Mouse (Mus musculus): Measurements from ENCODE around the gene Rftn2. TPM values are rescaled to one million over a fixed set of nuclear protein-coding genes. Genes with fewer than 3 reads are reported as not detected.
"Not testable (repeated sequence)": the region's sequence is repeated elsewhere in the genome, so short reads cannot be mapped to it uniquely, and the experiment has no call there.

The Rftn2 gene
- polyA plus RNA-seq, 1 experiment from 2014 or later: 12.2 TPM

- WGBS: 73% methylated on average over 10 of the region's 10 CpGs
- H3K27ac ChIP-seq (ENCODE audit: low read depth, low read length): peak overlapping the region; percentile 97
Measured at GRCm38 (mm10) chr1:55130190-55130916, 96.2 kb downstream of the Rftn2 start.

DNA sequence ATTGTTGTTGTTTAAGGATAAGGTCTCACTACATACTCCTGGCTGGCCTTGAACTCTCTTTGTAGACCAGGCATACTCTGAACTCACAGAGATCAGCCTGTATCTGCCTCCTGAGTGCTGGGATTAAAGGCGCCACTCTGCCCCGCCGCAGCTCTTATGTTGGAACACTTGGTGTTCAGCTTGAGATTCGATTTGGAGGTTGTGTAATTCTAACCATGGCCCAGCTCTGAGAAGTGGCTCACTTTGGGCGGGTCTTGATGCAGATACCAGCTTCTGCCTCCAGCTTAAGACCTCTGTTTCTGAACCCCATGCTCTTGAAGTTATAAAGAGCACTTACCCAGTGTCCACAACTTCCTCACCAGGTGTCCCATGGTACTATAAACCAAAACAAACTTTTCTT, 96.9 kb downstream of the Rftn2 start:
- 90% methylated on average over 5 of the region's 5 CpGs for whole genome bisulfite sequencing
- no peak for ATAC-seq
- Histone ChIP-seq H3K36me3 (ENCODE audit: control insufficient read depth, insufficient read depth, low read length) (no peaks in the 10 kb centered on the region), H3K4me2 (ENCODE audit: low read length) (no peak overlapping the region), H3K4me1 (ENCODE audit: control insufficient read depth, insufficient read depth, low read length) (peaks cover 13% of the 10 kb centered on the region), H3K27ac (ENCODE audit: low read depth, low read length) (no peak overlapping the region), H3K9me3 (replicated peaks; ENCODE audit: control insufficient read depth, low read length) (no peaks in the 10 kb centered on the region), H3K4me3 (ENCODE audit: low read depth, low read length) (no peak overlapping the region), H3K9ac (ENCODE audit: low read length) (no peak overlapping the region), H3K27me3 (replicated peaks; ENCODE audit: control insufficient read depth, insufficient read depth, low read length) (no peaks in the 10 kb centered on the region)
- no peak for DNase-seq (ENCODE audit: low spot score)

More at GRCm38 (mm10) chr1:55130190-55130916, 96.2 kb downstream of the Rftn2 start:
- DNase-seq (ENCODE audit: low spot score) (no peak), ATAC-seq (no peak)
- peak overlapping the region; percentile 93 for H3K4me3 ChIP-seq (ENCODE audit: low read depth, low read length)
- no peaks in the 10 kb centered on the region for H3K27me3 ChIP-seq (replicated peaks; ENCODE audit: control insufficient read depth, insufficient read depth, low read length)
- peak overlapping the region; percentile 76 for H3K4me2 ChIP-seq (ENCODE audit: low read length)
- H3K9ac ChIP-seq (ENCODE audit: low read length): peak overlapping the region; percentile 99
- H3K4me1 ChIP-seq (ENCODE audit: control insufficient read depth, insufficient read depth, low read length): peaks cover 13% of the 10 kb centered on the region
- H3K36me3 ChIP-seq (ENCODE audit: control insufficient read depth, insufficient read depth, low read length): no peaks in the 10 kb centered on the region
- H3K9me3 ChIP-seq (replicated peaks; ENCODE audit: control insufficient read depth, low read length): no peaks in the 10 kb centered on the region

DNA sequence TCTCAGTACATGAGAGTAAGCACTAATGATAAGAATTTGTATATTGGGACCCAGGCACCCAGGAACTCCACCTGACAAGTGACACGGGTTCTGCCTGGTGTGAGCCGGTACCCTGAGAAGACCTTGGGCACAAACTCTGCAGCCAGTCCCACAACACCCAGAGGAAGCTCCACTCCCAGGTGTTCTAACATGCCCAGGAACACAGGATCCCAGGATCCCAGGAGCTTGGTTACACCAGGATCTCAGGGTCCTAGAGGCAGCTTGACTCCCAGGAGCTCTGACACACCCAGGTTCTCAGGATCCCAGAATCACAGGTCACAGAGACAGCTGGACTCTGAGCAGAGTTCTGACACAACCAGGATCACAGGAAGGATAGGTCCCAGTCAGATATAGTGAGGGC, 102.4 kb downstream of the Rftn2 start:
- not testable (repeated sequence) for H3K4me1 ChIP-seq (ENCODE audit: control insufficient read depth, insufficient read depth, low read length); DNase-seq (ENCODE audit: low spot score); H3K36me3 ChIP-seq (ENCODE audit: control insufficient read depth, insufficient read depth, low read length); H3K4me2 ChIP-seq (ENCODE audit: low read length); H3K9ac ChIP-seq (ENCODE audit: low read length); H3K27ac ChIP-seq (ENCODE audit: low read depth, low read length); ATAC-seq; H3K9me3 ChIP-seq (replicated peaks; ENCODE audit: control insufficient read depth, low read length); H3K27me3 ChIP-seq (replicated peaks; ENCODE audit: control insufficient read depth, insufficient read depth, low read length); H3K4me3 ChIP-seq (ENCODE audit: low read depth, low read length)
- WGBS: 98% methylated on average over 2 of the region's 2 CpGs

- WGBS: 88% methylated on average over 2 of the region's 2 CpGs
Measured at GRCm38 (mm10) chr1:55123561-55123960, 103.0 kb downstream of the Rftn2 start.

DNA sequence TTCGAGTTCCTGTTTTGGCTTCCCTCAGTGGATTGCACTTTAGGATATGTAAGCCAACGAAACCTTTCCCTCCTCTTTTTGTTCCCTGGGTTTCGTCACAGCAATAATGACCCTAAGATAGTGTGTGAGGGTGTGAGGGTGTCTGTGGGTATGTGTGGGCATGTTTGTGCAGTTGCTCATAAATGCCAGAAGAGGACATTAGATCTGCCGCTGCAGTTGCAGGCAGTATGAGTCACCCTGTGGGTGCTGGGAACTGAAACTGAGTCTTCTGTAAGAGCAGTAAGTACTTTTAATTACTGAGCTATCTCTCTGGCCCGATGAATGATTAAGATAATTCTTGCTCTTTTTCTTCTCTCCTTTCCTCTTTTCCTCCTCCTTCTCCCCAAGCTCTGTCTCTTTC, 103.5 kb downstream of the Rftn2 start:
- Histone ChIP-seq H3K4me1 (ENCODE audit: control insufficient read depth, insufficient read depth, low read length) (no peaks in the 10 kb centered on the region), H3K4me3 (ENCODE audit: low read depth, low read length) (no peak overlapping the region), H3K9me3 (replicated peaks; ENCODE audit: control insufficient read depth, low read length) (no peaks in the 10 kb centered on the region), H3K9ac (ENCODE audit: low read length) (no peak overlapping the region), H3K4me2 (ENCODE audit: low read length) (no peak overlapping the region), H3K36me3 (ENCODE audit: control insufficient read depth, insufficient read depth, low read length) (no peaks in the 10 kb centered on the region), H3K27me3 (replicated peaks; ENCODE audit: control insufficient read depth, insufficient read depth, low read length) (no peaks in the 10 kb centered on the region), H3K27ac (ENCODE audit: low read depth, low read length) (no peak overlapping the region)
- no peak for ATAC-seq
- 85% methylated on average over 5 of the region's 5 CpGs for WGBS
- DNase-seq (ENCODE audit: low spot score): no peak

More at GRCm38 (mm10) chr1:55123561-55123960, 103.0 kb downstream of the Rftn2 start:
- H3K27ac ChIP-seq (ENCODE audit: low read depth, low read length): no peak overlapping the region
- no peaks in the 10 kb centered on the region for H3K27me3 ChIP-seq (replicated peaks; ENCODE audit: control insufficient read depth, insufficient read depth, low read length)
- no peaks in the 10 kb centered on the region for H3K36me3 ChIP-seq (ENCODE audit: control insufficient read depth, insufficient read depth, low read length)
- ATAC-seq: no peak
- no peak overlapping the region for H3K9ac ChIP-seq (ENCODE audit: low read length)
- DNase-seq (ENCODE audit: low spot score): no peak
- no peaks in the 10 kb centered on the region for H3K9me3 ChIP-seq (replicated peaks; ENCODE audit: control insufficient read depth, low read length)
- H3K4me1 ChIP-seq (ENCODE audit: control insufficient read depth, insufficient read depth, low read length): no peaks in the 10 kb centered on the region
- no peak overlapping the region for H3K4me3 ChIP-seq (ENCODE audit: low read depth, low read length)
- no peak overlapping the region for H3K4me2 ChIP-seq (ENCODE audit: low read length)

Other genes starting within 250 kb of the Rftn2 start
- 407 and 415 TPM in 2 replicates for gene Sf3b1, start 199.3 kb downstream of the Rftn2 start, polyA plus RNA-seq (2014; fragmentation: Nextera tagmentation; extraction: Ambion mirVana)
- 39.5 and 44.1 TPM in 2 replicates for gene Coq10b, start 174.0 kb downstream of the Rftn2 start, polyA plus RNA-seq (2014; fragmentation: Nextera tagmentation; extraction: Ambion mirVana)
- gene Hspe1, start 138.7 kb downstream of the Rftn2 start, polyA plus RNA-seq (2014; fragmentation: Nextera tagmentation; extraction: Ambion mirVana): 257 and 283 TPM in 2 replicates
- 240 and 246 TPM in 2 replicates for gene Hspd1, start 138.5 kb downstream of the Rftn2 start, polyA plus RNA-seq (2014; fragmentation: Nextera tagmentation; extraction: Ambion mirVana)
- 173 and 187 TPM in 2 replicates for gene Mob4, start 95.6 kb downstream of the Rftn2 start, polyA plus RNA-seq (2014; fragmentation: Nextera tagmentation; extraction: Ambion mirVana)
- gene Mars2, start 10.4 kb upstream of the Rftn2 start, polyA plus RNA-seq (2014; fragmentation: Nextera tagmentation; extraction: Ambion mirVana): 3.0 and 4.5 TPM in 2 replicates
- 0.23 TPM in 1 of 2 replicates, not detected in the other for gene Boll, start 136.7 kb upstream of the Rftn2 start, polyA plus RNA-seq (2014; fragmentation: Nextera tagmentation; extraction: Ambion mirVana)
- 2.6 and 4.2 TPM in 2 replicates for gene Plcl1, start 179.1 kb upstream of the Rftn2 start, polyA plus RNA-seq (2014; fragmentation: Nextera tagmentation; extraction: Ambion mirVana)

All from forebrain, embryonic 14.5 days (tissue).